Mouse (Mus musculus): ENCODE measurements at regions not wholly inside any gene's neighbourhood (a gene's known extent, or its start where the extent isn't known, plus 50 kb on each side); places are given as distances from the start of the nearest gene placed in this dataset.
A peak's percentile ranks its signal among the peaks of the same experiment; 100 is the strongest.
"Not testable (repeated sequence)": the region's sequence is repeated elsewhere in the genome, so short reads cannot be mapped to it uniquely, and the experiment has no call there.

DNA sequence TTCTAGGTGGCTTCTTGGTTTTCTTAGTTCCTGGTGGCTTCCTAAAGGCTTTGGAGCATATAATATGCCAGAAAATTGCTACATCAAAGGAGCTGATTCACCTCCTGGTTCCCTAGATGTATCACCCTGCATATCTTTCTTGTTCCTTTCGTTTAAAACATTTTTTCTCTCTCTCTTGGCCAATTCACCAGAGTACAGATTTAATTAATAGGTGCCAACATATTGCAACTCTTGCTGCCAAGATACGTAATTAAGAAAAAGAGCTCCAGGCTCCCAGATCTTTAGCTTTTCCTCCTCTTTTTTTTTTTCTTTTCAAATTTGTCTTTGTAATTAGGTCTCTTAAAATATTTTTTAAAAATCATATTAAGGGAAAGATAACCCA, 1714.4 kb upstream of the 5930422O12Rik start:
- Histone ChIP-seq H3K27ac (no peak overlapping the region), H3K9ac (ENCODE audit: low read depth, low read length) (no peak overlapping the region), H3K27me3 (ENCODE audit: control insufficient read depth, insufficient read depth, low read length) (no peaks in the 10 kb centered on the region), H3K36me3 (ENCODE audit: control insufficient read depth, insufficient read depth, low read length) (no peaks in the 10 kb centered on the region), H3K79me2 (replicated peaks; ENCODE audit: control insufficient read depth, insufficient read depth, low read length) (no peaks in the 10 kb centered on the region), H3K4me1 (ENCODE audit: control insufficient read depth, insufficient read depth, low read length) (no peaks in the 10 kb centered on the region), H3K4me3 (no peak overlapping the region)
- no peak for DNase-seq
- WGBS, result 69% methylated on average over 2 of the region's 2 CpGs
- intact Hi-C loops (cut with DNase I), result no loop called here
- TF ChIP-seq CTCF (IDR thresholded peaks at IDR 0.05) (no peak), POLR2A (IDR thresholded peaks at IDR 0.05; ENCODE audit: insufficient read depth, low read depth, low read length) (no peak), EP300 (IDR thresholded peaks at IDR 0.05; ENCODE audit: insufficient read depth, low read depth, low read length) (no peak)

DNA sequence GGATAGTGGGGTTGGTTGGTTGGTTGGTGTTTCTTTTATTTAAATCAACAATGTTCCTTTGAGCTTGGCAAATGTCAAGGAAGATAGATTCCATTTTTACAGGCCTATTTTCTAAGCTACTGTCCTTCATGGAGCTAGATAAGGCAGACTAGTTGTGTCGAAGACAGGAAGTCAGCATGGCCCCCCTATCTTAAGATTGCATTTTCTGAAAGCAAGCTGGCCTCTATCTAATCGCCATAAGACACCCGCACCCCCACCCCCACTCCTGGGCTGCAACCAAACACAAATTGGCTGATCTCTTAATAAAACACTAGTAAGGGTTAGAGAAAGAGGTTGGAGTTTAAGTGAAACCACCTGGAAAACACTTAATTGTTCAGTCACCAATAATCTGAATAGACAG, 1708.5 kb upstream of the 5930422O12Rik start:
- no peak for DNase-seq
- Histone ChIP-seq H3K27ac (no peak overlapping the region), H3K36me3 (ENCODE audit: control insufficient read depth, insufficient read depth, low read length) (no peaks in the 10 kb centered on the region), H3K27me3 (ENCODE audit: control insufficient read depth, insufficient read depth, low read length) (no peaks in the 10 kb centered on the region), H3K4me1 (ENCODE audit: control insufficient read depth, insufficient read depth, low read length) (no peaks in the 10 kb centered on the region), H3K9ac (ENCODE audit: low read depth, low read length) (no peak overlapping the region), H3K4me3 (no peak overlapping the region), H3K79me2 (replicated peaks; ENCODE audit: control insufficient read depth, insufficient read depth, low read length) (no peaks in the 10 kb centered on the region)
- intact Hi-C loops (cut with DNase I), result no loop called here
- WGBS, result 16% methylated on average over 3 of the region's 3 CpGs
- TF ChIP-seq POLR2A (IDR thresholded peaks at IDR 0.05; ENCODE audit: insufficient read depth, low read depth, low read length) (no peak), CTCF (IDR thresholded peaks at IDR 0.05) (no peak), EP300 (IDR thresholded peaks at IDR 0.05; ENCODE audit: insufficient read depth, low read depth, low read length) (no peak)

DNA sequence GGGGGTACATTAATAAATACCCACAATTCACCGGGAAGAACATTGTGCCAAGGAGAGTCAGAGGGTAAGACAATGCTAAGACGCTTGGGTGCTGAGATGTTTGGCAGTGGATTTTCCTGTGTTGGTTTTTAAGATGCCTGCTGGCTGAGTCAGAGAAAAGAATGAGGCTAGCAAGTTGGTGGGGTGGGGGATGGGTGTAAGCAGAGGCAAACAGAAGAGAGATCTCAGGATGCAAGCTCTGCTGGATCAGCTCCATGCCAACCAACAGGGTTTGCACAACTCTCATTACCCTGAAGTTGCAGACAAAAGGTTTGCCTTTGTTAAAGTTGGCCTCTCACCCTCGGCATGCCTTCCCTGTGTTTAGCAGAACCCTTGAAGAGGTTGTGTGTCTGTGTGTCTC, 1707.9 kb upstream of the 5930422O12Rik start:
- intact Hi-C loops (cut with DNase I), result no loop called here

DNA sequence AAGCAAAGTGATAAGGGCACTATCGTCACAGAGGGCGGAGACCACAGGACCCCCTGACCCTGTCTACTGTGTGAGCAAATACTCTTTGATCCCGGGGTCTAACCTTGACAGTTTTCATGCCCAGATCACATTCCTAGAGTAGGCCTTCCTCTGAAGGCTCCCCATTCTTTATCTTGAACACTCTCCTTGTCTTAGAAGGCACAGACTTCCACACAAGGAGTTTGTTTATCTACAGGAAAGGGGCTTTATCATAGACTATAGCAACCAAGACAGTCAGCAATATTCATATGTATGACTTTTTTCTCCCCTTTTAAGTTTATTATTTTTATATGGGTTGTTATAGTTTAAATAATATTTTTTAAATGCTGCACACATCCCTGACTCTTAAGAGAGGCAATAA, 1703.1 kb upstream of the 5930422O12Rik start:
- Histone ChIP-seq H3K27ac (no peak overlapping the region), H3K4me3 (no peak overlapping the region), H3K36me3 (ENCODE audit: control insufficient read depth, insufficient read depth, low read length) (no peaks in the 10 kb centered on the region), H3K9ac (ENCODE audit: low read depth, low read length) (no peak overlapping the region), H3K79me2 (replicated peaks; ENCODE audit: control insufficient read depth, insufficient read depth, low read length) (no peaks in the 10 kb centered on the region), H3K27me3 (ENCODE audit: control insufficient read depth, insufficient read depth, low read length) (no peaks in the 10 kb centered on the region), H3K4me1 (ENCODE audit: control insufficient read depth, insufficient read depth, low read length) (no peaks in the 10 kb centered on the region)
- TF ChIP-seq POLR2A (IDR thresholded peaks at IDR 0.05; ENCODE audit: insufficient read depth, low read depth, low read length) (no peak), CTCF (IDR thresholded peaks at IDR 0.05) (no peak)
- DNase-seq, result no peak
- 37% methylated on average over 3 of the region's 3 CpGs for WGBS
- intact Hi-C loops (cut with DNase I), result no loop called here

More for the DNA sequence above, 1707.9 kb upstream of the 5930422O12Rik start:
- no peaks in the 10 kb centered on the region for H3K36me3 ChIP-seq (ENCODE audit: control insufficient read depth, insufficient read depth, low read length)
- no peaks in the 10 kb centered on the region for H3K4me1 ChIP-seq (ENCODE audit: control insufficient read depth, insufficient read depth, low read length)
- TF ChIP-seq POLR2A (IDR thresholded peaks at IDR 0.05; ENCODE audit: insufficient read depth, low read depth, low read length), result no peak
- no peak for TF ChIP-seq CTCF (IDR thresholded peaks at IDR 0.05)
- no peak for TF ChIP-seq EP300 (IDR thresholded peaks at IDR 0.05; ENCODE audit: insufficient read depth, low read depth, low read length)
- no peaks in the 10 kb centered on the region for H3K79me2 ChIP-seq (replicated peaks; ENCODE audit: control insufficient read depth, insufficient read depth, low read length)
- H3K27me3 ChIP-seq (ENCODE audit: control insufficient read depth, insufficient read depth, low read length), result no peaks in the 10 kb centered on the region
- 30% methylated on average over 3 of the region's 3 CpGs for WGBS
- H3K9ac ChIP-seq (ENCODE audit: low read depth, low read length), result no peak overlapping the region
- peak in 1 of 2 experiments; percentile 3 for DNase-seq
- no peak overlapping the region for H3K27ac ChIP-seq
- no peak overlapping the region for H3K4me3 ChIP-seq

DNA sequence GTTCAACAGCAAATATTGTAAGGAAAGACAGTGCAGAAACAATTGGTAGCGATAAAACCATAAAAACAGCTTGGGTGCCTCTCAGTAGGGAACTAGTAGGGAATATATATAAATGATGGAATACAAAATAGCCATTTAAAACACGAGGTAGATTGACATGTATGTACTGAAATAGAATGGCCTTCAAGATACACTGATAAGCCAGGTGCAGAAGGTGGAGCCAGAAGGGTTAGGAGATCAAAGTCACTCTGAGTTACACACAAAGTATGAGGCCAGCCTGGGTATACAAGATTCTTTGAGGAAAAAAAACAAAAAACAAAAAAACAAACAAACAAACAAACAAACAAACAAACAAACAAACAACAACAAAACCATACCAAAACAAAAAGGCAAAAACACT, 1692.9 kb upstream of the 5930422O12Rik start:
- WGBS, result 65% methylated on average over 2 of the region's 2 CpGs
- TF ChIP-seq EP300 (IDR thresholded peaks at IDR 0.05; ENCODE audit: insufficient read depth, low read depth, low read length) (no peak), CTCF (IDR thresholded peaks at IDR 0.05) (no peak), POLR2A (IDR thresholded peaks at IDR 0.05; ENCODE audit: insufficient read depth, low read depth, low read length) (no peak)
- no peaks in the 10 kb centered on the region for H3K79me2 ChIP-seq (replicated peaks; ENCODE audit: control insufficient read depth, insufficient read depth, low read length)
- no peaks in the 10 kb centered on the region for H3K4me1 ChIP-seq (ENCODE audit: control insufficient read depth, insufficient read depth, low read length)
- no peaks in the 10 kb centered on the region for H3K27me3 ChIP-seq (ENCODE audit: control insufficient read depth, insufficient read depth, low read length)
- no peak for DNase-seq
- no peak overlapping the region for H3K27ac ChIP-seq
- intact Hi-C loops (cut with DNase I), result no loop called here
- no peak overlapping the region for H3K9ac ChIP-seq (ENCODE audit: low read depth, low read length)
- no peaks in the 10 kb centered on the region for H3K36me3 ChIP-seq (ENCODE audit: control insufficient read depth, insufficient read depth, low read length)
- H3K4me3 ChIP-seq, result no peak overlapping the region

DNA sequence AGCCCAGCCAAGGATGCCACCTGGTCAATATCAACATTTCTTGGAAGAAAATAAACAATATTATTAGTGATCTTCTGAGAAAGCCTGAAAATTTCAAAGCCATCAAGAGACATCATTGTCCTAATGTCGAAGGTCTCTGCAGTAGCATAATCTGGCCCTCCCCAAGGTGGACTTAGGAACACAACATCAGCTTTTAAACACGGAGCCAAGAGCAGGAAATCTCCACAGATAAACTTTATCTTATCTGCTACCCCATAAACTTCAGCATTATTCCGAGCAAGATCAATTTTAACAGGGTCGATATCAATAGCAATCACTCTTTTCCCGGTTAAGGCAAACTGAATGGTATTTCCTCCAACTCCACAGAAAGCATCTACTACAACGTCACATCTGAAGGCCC, 1691.2 kb upstream of the 5930422O12Rik start:
- H3K4me3 ChIP-seq; DNase-seq; H3K9ac ChIP-seq (ENCODE audit: low read depth, low read length); H3K36me3 ChIP-seq (ENCODE audit: control insufficient read depth, insufficient read depth, low read length); H3K4me1 ChIP-seq (ENCODE audit: control insufficient read depth, insufficient read depth, low read length); H3K27me3 ChIP-seq (ENCODE audit: control insufficient read depth, insufficient read depth, low read length); H3K27ac ChIP-seq; intact Hi-C loops (cut with DNase I); H3K79me2 ChIP-seq (replicated peaks; ENCODE audit: control insufficient read depth, insufficient read depth, low read length): not testable (repeated sequence)
- 43% methylated on average over 6 of the region's 6 CpGs for WGBS

DNA sequence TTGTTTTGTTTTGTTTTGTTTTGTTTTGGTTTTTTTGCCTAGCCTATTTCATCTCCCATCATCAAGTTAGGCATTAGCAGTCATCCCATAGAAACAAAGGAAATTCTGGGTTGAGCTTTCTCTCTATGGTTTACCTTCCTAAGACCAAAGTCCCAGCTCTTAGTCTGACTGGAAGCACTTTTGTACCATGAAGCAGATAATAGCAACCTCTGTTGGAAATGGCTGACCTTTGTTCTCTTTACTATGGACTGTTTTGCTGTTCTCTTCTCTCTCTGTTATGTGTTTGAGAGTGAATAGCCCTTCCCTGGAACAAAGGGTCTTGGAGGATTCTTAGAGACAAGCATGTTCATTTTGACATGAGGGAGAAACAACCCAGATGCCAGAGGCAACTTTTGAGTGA, 1681.7 kb upstream of the 5930422O12Rik start:
- H3K4me3 ChIP-seq, result no peak overlapping the region
- H3K27ac ChIP-seq, result no peak overlapping the region
- TF ChIP-seq EP300 (IDR thresholded peaks at IDR 0.05; ENCODE audit: insufficient read depth, low read depth, low read length), result no peak
- TF ChIP-seq CTCF (IDR thresholded peaks at IDR 0.05), result no peak
- TF ChIP-seq POLR2A (IDR thresholded peaks at IDR 0.05; ENCODE audit: insufficient read depth, low read depth, low read length), result no peak
- no peaks in the 10 kb centered on the region for H3K4me1 ChIP-seq (ENCODE audit: control insufficient read depth, insufficient read depth, low read length)
- H3K27me3 ChIP-seq (ENCODE audit: control insufficient read depth, insufficient read depth, low read length), result no peaks in the 10 kb centered on the region
- no peak for DNase-seq
- no peak overlapping the region for H3K9ac ChIP-seq (ENCODE audit: low read depth, low read length)
- no peaks in the 10 kb centered on the region for H3K36me3 ChIP-seq (ENCODE audit: control insufficient read depth, insufficient read depth, low read length)
- no peaks in the 10 kb centered on the region for H3K79me2 ChIP-seq (replicated peaks; ENCODE audit: control insufficient read depth, insufficient read depth, low read length)
- intact Hi-C loops (cut with DNase I), result no loop called here
